Mouse (Mus musculus): ENCODE data around the gene Olfr618.
"Not testable (repeated sequence)": the region's sequence is repeated elsewhere in the genome, so short reads cannot be mapped to it uniquely, and the experiment has no call there.

Olfr618 gene

GRCm38 (mm10) chr7:103589803-103590202 lies at the start of gene Olfr618:
TSS of gene Olfr618 (plus strand) at chr7:103590103.
- DNase-seq = no peak

GRCm38 (mm10) chr7:103542617-103543016 lies 47.3 kb upstream of the Olfr618 start, which contains the start of gene Olfr612:
TSS of gene Olfr612 (minus strand) at chr7:103542717.
- DNase-seq = not testable (repeated sequence)

GRCm38 (mm10) chr7:103547774-103548173 lies 42.1 kb upstream of the Olfr618 start, which contains the start of gene Olfr613:
TSS of gene Olfr613 (plus strand) at chr7:103548074.
- DNase-seq = no peak

- no peak for DNase-seq
Measured at GRCm38 (mm10) chr7:103555779-103556178, 34.1 kb upstream of the Olfr618 start, which contains the start of gene Olfr615. TSS of gene Olfr615 (plus strand) at chr7:103556079.

GRCm38 (mm10) chr7:103569043-103569442 lies 20.9 kb upstream of the Olfr618 start, which contains the start of gene Olfr616:
TSS of gene Olfr616 (minus strand) at chr7:103569143.
- DNase-seq = peak; percentile 3

GRCm38 (mm10) chr7:103572761-103573160 lies 17.1 kb upstream of the Olfr618 start, which contains the start of gene Olfr617:
TSS of gene Olfr617 (plus strand) at chr7:103573061.
- no peak for DNase-seq

GRCm38 (mm10) chr7:103600275-103600674 lies 10.4 kb downstream of the Olfr618 start, which contains the start of gene Olfr619:
TSS of gene Olfr619 (plus strand) at chr7:103600575.
- DNase-seq = no peak

GRCm38 (mm10) chr7:103607425-103607824 lies 17.5 kb downstream of the Olfr618 start:
- no peak for DNase-seq

- no peak for DNase-seq
Measured at GRCm38 (mm10) chr7:103612434-103612833, 22.5 kb downstream of the Olfr618 start, which contains the start of gene Olfr620. TSS of gene Olfr620 (minus strand) at chr7:103612534.

- no peak for DNase-seq
Measured at GRCm38 (mm10) chr7:103636795-103637194, 46.9 kb downstream of the Olfr618 start.

- DNase-seq = no peak
Measured at GRCm38 (mm10) chr7:103642602-103643001, 52.7 kb downstream of the Olfr618 start, which contains the start of gene Olfr622. TSS of gene Olfr622 (minus strand) at chr7:103642702.

GRCm38 (mm10) chr7:103644070-103644469 lies 54.2 kb downstream of the Olfr618 start:
- no peak for DNase-seq
